Mouse (Mus musculus) E14TG2a.4 (cell line): ENCODE measurements around the gene Megf6.

Source experiments
- CTCF ChIP-seq: conservative IDR thresholded peaks from 2 replicates; pipeline ENCODE4 v1.5.1; 2014; ENCODE audit warnings: low read length
- NANOG ChIP-seq: IDR thresholded peaks from 2 replicates; pipeline ENCODE4 v1.6.1; 2014; ENCODE audit warnings: borderline replicate concordance, low read length, mixed read lengths
- POU5F1 ChIP-seq: IDR thresholded peaks from 2 replicates; pipeline ENCODE4 v1.6.1; 2014; ENCODE audit warnings: low read length, borderline replicate concordance

GRCm38 (mm10) chr4:154146342-154146741 is 24.2 kb upstream of the Megf6 start:
- no peak for TF ChIP-seq CTCF
- no peak for TF ChIP-seq NANOG
- TF ChIP-seq POU5F1 = no peak
